Mouse (Mus musculus) lung, postnatal 0 days (tissue): Measurements from ENCODE around the gene Olfr357. TPM values are rescaled to one million over a fixed set of nuclear protein-coding genes. Genes with fewer than 3 reads are reported as not detected.

Experiments used
- ATAC-seq: fragments of 200-750 bp; cut with Nextera tagmentation; 2 replicates; pipeline ENCODE4 v1.8.0; 2017; ENCODE audit warnings: moderate library complexity
- DNase-seq: peaks from one replicate; pipeline ENCODE4 v3.0.0-alpha.2; 2016; ENCODE audit warnings: low spot score
- H3K27ac ChIP-seq: fragments of 300-500 bp; sonication (generic); 2 replicates; pipeline ENCODE4 v1.5.1; 2014; ENCODE audit warnings: antibody characterized with exemption, mild to moderate bottlenecking, low read length, mixed read lengths
- H3K27me3 ChIP-seq: fragments of 300-500 bp; sonication (generic); replicated peaks from 2 replicates; pipeline ENCODE4 v1.6.1; 2014; ENCODE audit warnings: low read length, mixed read lengths; ENCODE audit not compliant: insufficient read depth
- H3K36me3 ChIP-seq: fragments of 300-500 bp; sonication (generic); 2 replicates; pipeline ENCODE4 v1.6.1; 2014; ENCODE audit warnings: low read length, mixed read lengths; ENCODE audit not compliant: insufficient read depth
- H3K4me1 ChIP-seq: fragments of 300-500 bp; sonication (generic); 2 replicates; pipeline ENCODE4 v1.6.1; 2014; ENCODE audit warnings: antibody characterized with exemption, low read depth, low read length, mixed read lengths; ENCODE audit not compliant: insufficient read depth
- H3K4me2 ChIP-seq: fragments of 300-500 bp; sonication (generic); replicated peaks from 2 replicates; pipeline ENCODE4 v1.6.1; 2014; ENCODE audit warnings: low read depth, mild to moderate bottlenecking, low read length, moderate library complexity, mixed read lengths
- H3K4me3 ChIP-seq: fragments of 300-500 bp; sonication (generic); 2 replicates; pipeline ENCODE4 v1.5.1; 2014; ENCODE audit warnings: low read depth, low read length
- H3K9ac ChIP-seq: fragments of 300-500 bp; sonication (generic); replicated peaks from 2 replicates; pipeline ENCODE4 v1.6.1; 2014; ENCODE audit warnings: low read depth, mild to moderate bottlenecking
- H3K9me3 ChIP-seq: fragments of 300-500 bp; sonication (generic); 2 replicates; pipeline ENCODE4 v1.6.1; 2016; ENCODE audit warnings: low read length, mixed read lengths
- CTCF ChIP-seq: IDR thresholded peaks from 2 replicates; pipeline ENCODE4 v1.5.1; 2016; ENCODE audit warnings: antibody characterized with exemption, mild to moderate bottlenecking
- EP300 ChIP-seq: IDR thresholded peaks from 2 replicates; pipeline ENCODE4 v1.6.1; 2016; ENCODE audit warnings: antibody characterized with exemption, mild to moderate bottlenecking, control low read depth
- WGBS: fragments of 180-500 bp; shearing (Covaris S2); extraction: QIAGEN DNeasy Blood & Tissue Kit; methylation state at CpG from one replicate; pipeline ENCODE4 v1.1.7; 2014; 5-methylcytosine and 5-hydroxymethylcytosine counted together
- polyA plus RNA-seq: library from polyadenylated mRNA; unstranded; fragments of >200 nt; fragmentation: Nextera tagmentation; extraction: Ambion mirVana; gene quantifications from 2 replicates; pipeline ENCODE4 v1.2.1, GENCODE M21; 2015

Gene Olfr357
- not detected in 2 replicates for polyA plus RNA-seq

GRCm38 (mm10) chr2:36993527-36993926 is at the start of gene Olfr357:
Gene Olfr357, plus strand, starts transcription at chr2:36993827.
- H3K4me3 ChIP-seq, result no peak within 1 kb of the TSS
- H3K27ac ChIP-seq, result no peak within 1 kb of the TSS
- DNase-seq (no peak), ATAC-seq (no peak)
- no peaks in the 10 kb centered on the region for H3K36me3 ChIP-seq
- TF ChIP-seq EP300 (no peak), CTCF (no peak)
- H3K27me3 ChIP-seq, result no peaks in the 10 kb centered on the region
- no peak within 1 kb of the TSS for H3K9ac ChIP-seq
- no peaks in the 10 kb centered on the region for H3K4me1 ChIP-seq
- H3K9me3 ChIP-seq, result no peaks in the 10 kb centered on the region
- no peak within 1 kb of the TSS for H3K4me2 ChIP-seq
- WGBS, result 26% methylated on average over 1 of the region's 1 CpGs

GRCm38 (mm10) chr2:36997030-36997429 is 3.4 kb downstream of the Olfr357 start:
- no peak overlapping the region for H3K9ac ChIP-seq
- ATAC-seq, result no peak
- TF ChIP-seq CTCF (no peak), EP300 (no peak)
- H3K4me2 ChIP-seq, result no peak overlapping the region
- no peaks in the 10 kb centered on the region for H3K36me3 ChIP-seq
- H3K9me3 ChIP-seq, result no peaks in the 10 kb centered on the region; the same call in 1 of the 2 replicates
- H3K27ac ChIP-seq, result no peak overlapping the region
- H3K4me1 ChIP-seq, result no peaks in the 10 kb centered on the region
- DNase-seq, result no peak
- WGBS, result 82% methylated on average over 1 of the region's 1 CpGs
- no peaks in the 10 kb centered on the region for H3K27me3 ChIP-seq
- no peak overlapping the region for H3K4me3 ChIP-seq

- no peak for TF ChIP-seq EP300
- TF ChIP-seq CTCF, result no peak
- ATAC-seq, result no peak
- peak; percentile 2 for DNase-seq
Observed at GRCm38 (mm10) chr2:37009235-37009634, 15.6 kb downstream of the Olfr357 start, which contains the start of gene Olfr358. Gene Olfr358, minus strand, starts transcription at chr2:37009335.

More at GRCm38 (mm10) chr2:37009235-37009634, 15.6 kb downstream of the Olfr357 start, which contains the start of gene Olfr358:
- Histone ChIP-seq H3K27ac (no peak within 1 kb of the TSS), H3K4me3 (no peak within 1 kb of the TSS), H3K4me1 (no peaks in the 10 kb centered on the region), H3K27me3 (no peaks in the 10 kb centered on the region), H3K4me2 (no peak within 1 kb of the TSS), H3K9ac (no peak within 1 kb of the TSS), H3K36me3 (no peaks in the 10 kb centered on the region), H3K9me3 (no peaks in the 10 kb centered on the region)

Other genes starting within 250 kb of the Olfr357 start
- not detected in 2 replicates for gene Olfr348, start 209.6 kb upstream of the Olfr357 start, polyA plus RNA-seq
- not detected in 2 replicates for gene Olfr50, start 203.3 kb upstream of the Olfr357 start, polyA plus RNA-seq
- not detected in 2 replicates for gene Olfr3, start 176.8 kb upstream of the Olfr357 start, polyA plus RNA-seq
- gene Olfr350, start 147.5 kb upstream of the Olfr357 start, polyA plus RNA-seq, result not detected in 2 replicates
- gene Olfr351, start 131.2 kb upstream of the Olfr357 start, polyA plus RNA-seq, result not detected in 2 replicates
- gene Olfr352, start 125.4 kb upstream of the Olfr357 start, polyA plus RNA-seq, result not detected in 2 replicates
- not detected in 2 replicates for gene Olfr353, start 100.9 kb upstream of the Olfr357 start, polyA plus RNA-seq
- not detected in 2 replicates for gene Olfr354, start 88.1 kb upstream of the Olfr357 start, polyA plus RNA-seq
- not detected in 2 replicates for gene Olfr355, start 64.9 kb upstream of the Olfr357 start, polyA plus RNA-seq
- not detected in 2 replicates for gene Olfr356, start 56.7 kb upstream of the Olfr357 start, polyA plus RNA-seq
- gene Olfr358, start 15.5 kb downstream of the Olfr357 start, polyA plus RNA-seq, result not detected in 2 replicates
- gene Olfr360, start 71.9 kb downstream of the Olfr357 start, polyA plus RNA-seq, result not detected in 2 replicates
- not detected in 2 replicates for gene Olfr361, start 95.5 kb downstream of the Olfr357 start, polyA plus RNA-seq
- not detected in 2 replicates for gene Olfr362, start 124.1 kb downstream of the Olfr357 start, polyA plus RNA-seq
- gene Olfr364-ps1, start 145.5 kb downstream of the Olfr357 start, polyA plus RNA-seq, result not detected in 2 replicates
- gene Olfr365, start 194.4 kb downstream of the Olfr357 start, polyA plus RNA-seq, result not detected in 2 replicates
- not detected in 2 replicates for gene Olfr366, start 217.7 kb downstream of the Olfr357 start, polyA plus RNA-seq